Mouse (Mus musculus): ENCODE results near the gene Spo11.

DNA sequence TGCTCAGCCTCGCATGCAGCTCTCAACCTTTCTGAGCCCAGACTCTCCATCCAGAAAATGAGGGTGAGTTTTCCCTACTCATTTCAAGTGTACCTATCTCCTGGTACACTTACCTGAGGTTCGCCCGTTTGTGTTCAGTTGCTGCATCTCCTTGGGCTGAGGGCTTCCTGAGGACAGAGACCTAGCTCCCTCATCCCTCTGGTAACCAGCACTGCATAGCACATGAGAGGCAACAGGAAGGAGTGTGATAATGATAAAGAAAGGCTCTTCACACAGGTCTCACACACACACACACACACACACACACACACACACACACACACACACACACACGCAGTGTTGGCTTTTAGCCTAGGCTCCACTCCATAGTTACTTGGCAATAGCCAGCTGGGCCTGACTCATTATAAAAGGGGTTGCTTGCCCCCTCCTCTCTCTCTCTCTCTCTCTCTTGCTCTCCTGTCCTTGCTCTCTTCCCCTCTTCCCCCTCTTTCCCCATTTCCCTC, 682 bp downstream of the Spo11 start:
- TF ChIP-seq CTCF (IDR thresholded peaks at IDR 0.05; ENCODE audit: control insufficient read depth, insufficient read depth, insufficient replicate concordance, low read depth, low read length) = no peak
- TF ChIP-seq POLR2A (IDR thresholded peaks at IDR 0.05; ENCODE audit: control insufficient read depth, low read depth, low read length) = no peak

Data from testis, adult 2 months (tissue).